Mouse (Mus musculus): ENCODE data around the gene Ccdc191. TPM values are rescaled to one million over a fixed set of nuclear protein-coding genes. Genes with fewer than 3 reads are reported as not detected.

Ccdc191 gene
- polyA plus RNA-seq, 1 experiment from 2014 or later, result 17.6 TPM

GRCm38 (mm10) chr16:43894501-43894900 is 4.9 kb downstream of the Ccdc191 start:
- H3K4me2 ChIP-seq, result no peak overlapping the region
- no peaks in the 10 kb centered on the region for H3K9me3 ChIP-seq
- no peak overlapping the region for H3K9ac ChIP-seq
- H3K36me3 ChIP-seq (replicated peaks), result no peaks in the 10 kb centered on the region
- peaks cover 3% of the 10 kb centered on the region; the same call in 1 of the 2 replicates for H3K4me1 ChIP-seq
- ATAC-seq (ENCODE audit: low FRiP score), result no peak
- no peak overlapping the region for H3K4me3 ChIP-seq (replicated peaks)
- H3K27ac ChIP-seq, result no peak overlapping the region
- H3K27me3 ChIP-seq, result no peaks in the 10 kb centered on the region
- 86% methylated on average over 8 of the region's 8 CpGs for WGBS

DNA sequence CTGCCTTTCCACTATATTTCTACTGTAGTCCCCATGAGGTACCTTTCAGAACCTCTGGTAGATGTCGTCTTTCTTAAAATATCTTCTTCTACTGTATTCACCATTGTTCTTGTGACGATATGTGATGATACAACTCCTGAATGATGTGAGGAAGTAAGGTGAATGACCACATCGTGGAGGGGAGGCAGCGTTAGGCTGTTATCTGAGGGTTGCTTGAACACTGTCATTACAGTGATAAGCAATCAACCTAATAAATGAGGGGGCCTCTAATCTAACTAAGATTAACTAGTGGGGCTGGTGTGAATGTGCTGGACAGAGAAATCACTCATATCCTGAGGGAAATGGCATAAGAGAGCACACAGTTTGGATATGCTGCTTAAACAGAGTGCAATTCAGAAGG is 10.5 kb downstream of the Ccdc191 start:
- H3K27me3 ChIP-seq, result no peaks in the 10 kb centered on the region
- H3K36me3 ChIP-seq (replicated peaks), result no peaks in the 10 kb centered on the region
- H3K4me1 ChIP-seq, result no peaks in the 10 kb centered on the region
- no peak overlapping the region for H3K4me3 ChIP-seq (replicated peaks)
- ATAC-seq (ENCODE audit: low FRiP score), result no peak
- no peaks in the 10 kb centered on the region for H3K9me3 ChIP-seq
- WGBS, result 93% methylated on average over 4 of the region's 4 CpGs
- H3K9ac ChIP-seq, result no peak overlapping the region
- no peak overlapping the region for H3K4me2 ChIP-seq
- no peak overlapping the region for H3K27ac ChIP-seq

DNA sequence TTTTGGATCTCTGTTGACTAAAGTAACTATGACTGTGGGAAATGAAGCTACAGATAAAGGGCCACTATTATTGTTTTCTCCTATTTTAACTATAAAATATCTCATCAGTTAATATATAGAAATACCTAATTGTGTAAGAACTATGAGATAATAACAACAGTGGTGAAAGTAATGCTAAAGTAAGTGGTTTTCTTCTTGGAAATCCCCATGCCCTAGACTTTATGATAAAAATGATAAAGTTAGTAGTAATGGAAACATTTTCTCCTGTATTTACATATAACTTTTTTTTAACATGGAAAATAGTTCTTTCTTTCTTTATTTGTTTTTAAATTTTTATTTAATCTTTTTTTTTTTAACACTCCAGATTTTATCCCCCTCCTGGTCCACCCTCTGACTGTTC is 11.0 kb downstream of the Ccdc191 start:
- Histone ChIP-seq H3K4me1 (no peaks in the 10 kb centered on the region), H3K4me2 (no peak overlapping the region), H3K27me3 (no peaks in the 10 kb centered on the region), H3K9ac (no peak overlapping the region), H3K36me3 (replicated peaks) (no peaks in the 10 kb centered on the region), H3K27ac (no peak overlapping the region), H3K9me3 (no peaks in the 10 kb centered on the region), H3K4me3 (replicated peaks) (no peak overlapping the region)
- no peak for ATAC-seq (ENCODE audit: low FRiP score)

GRCm38 (mm10) chr16:43908881-43909280 is 19.3 kb downstream of the Ccdc191 start:
- H3K36me3 ChIP-seq (replicated peaks), result peaks cover 15% of the 10 kb centered on the region
- no peak for ATAC-seq (ENCODE audit: low FRiP score)
- WGBS, result 88% methylated on average over 2 of the region's 2 CpGs
- no peaks in the 10 kb centered on the region for H3K27me3 ChIP-seq
- no peak overlapping the region for H3K9ac ChIP-seq
- no peaks in the 10 kb centered on the region for H3K9me3 ChIP-seq
- H3K4me1 ChIP-seq, result no peaks in the 10 kb centered on the region
- H3K4me2 ChIP-seq, result no peak overlapping the region
- no peak overlapping the region for H3K4me3 ChIP-seq (replicated peaks)
- no peak overlapping the region for H3K27ac ChIP-seq

- Histone ChIP-seq H3K27me3 (no peaks in the 10 kb centered on the region), H3K27ac (no peak overlapping the region), H3K4me1 (peaks cover 5% of the 10 kb centered on the region; the same call in 1 of the 2 replicates), H3K4me3 (replicated peaks) (no peak overlapping the region), H3K9me3 (no peaks in the 10 kb centered on the region), H3K9ac (no peak overlapping the region), H3K36me3 (replicated peaks) (no peaks in the 10 kb centered on the region; the same call in 1 of the 2 replicates), H3K4me2 (no peak overlapping the region)
- no peak for ATAC-seq (ENCODE audit: low FRiP score)
- 91% methylated on average over 3 of the region's 3 CpGs for WGBS
Observed at GRCm38 (mm10) chr16:43918867-43919266, 29.3 kb downstream of the Ccdc191 start.

GRCm38 (mm10) chr16:43922024-43922423 is 32.4 kb downstream of the Ccdc191 start:
- ATAC-seq (ENCODE audit: low FRiP score), result no peak
- Histone ChIP-seq H3K36me3 (replicated peaks) (no peaks in the 10 kb centered on the region), H3K9me3 (no peaks in the 10 kb centered on the region), H3K27ac (no peak overlapping the region), H3K4me2 (no peak overlapping the region), H3K9ac (no peak overlapping the region), H3K4me3 (replicated peaks) (no peak overlapping the region), H3K4me1 (peaks cover 5% of the 10 kb centered on the region; the same call in 1 of the 2 replicates), H3K27me3 (no peaks in the 10 kb centered on the region)
- WGBS, result 33% methylated on average over 2 of the region's 2 CpGs

GRCm38 (mm10) chr16:43922630-43923029 is 33.0 kb downstream of the Ccdc191 start:
- Histone ChIP-seq H3K4me2 (no peak overlapping the region), H3K4me3 (replicated peaks) (no peak overlapping the region), H3K9me3 (no peaks in the 10 kb centered on the region), H3K9ac (no peak overlapping the region), H3K36me3 (replicated peaks) (no peaks in the 10 kb centered on the region), H3K4me1 (peaks cover 5% of the 10 kb centered on the region; the same call in 1 of the 2 replicates), H3K27me3 (no peaks in the 10 kb centered on the region), H3K27ac (no peak overlapping the region)
- ATAC-seq (ENCODE audit: low FRiP score), result no peak
- WGBS, result 58% methylated on average over 3 of the region's 3 CpGs

- H3K9me3 ChIP-seq, result no peaks in the 10 kb centered on the region
- no peak for ATAC-seq (ENCODE audit: low FRiP score)
- H3K27me3 ChIP-seq, result no peaks in the 10 kb centered on the region
- H3K36me3 ChIP-seq (replicated peaks), result no peaks in the 10 kb centered on the region
- H3K9ac ChIP-seq, result no peak overlapping the region
- peaks cover 5% of the 10 kb centered on the region; the same call in 1 of the 2 replicates for H3K4me1 ChIP-seq
- no peak overlapping the region for H3K27ac ChIP-seq
- WGBS, result 62% methylated on average over 6 of the region's 6 CpGs
- no peak overlapping the region for H3K4me2 ChIP-seq
- no peak overlapping the region for H3K4me3 ChIP-seq (replicated peaks)
Observed at GRCm38 (mm10) chr16:43925001-43925558, 35.5 kb downstream of the Ccdc191 start.

GRCm38 (mm10) chr16:43925846-43926245 is 36.2 kb downstream of the Ccdc191 start:
- Histone ChIP-seq H3K27ac (no peak overlapping the region), H3K4me2 (no peak overlapping the region), H3K4me3 (replicated peaks) (no peak overlapping the region), H3K9ac (no peak overlapping the region), H3K27me3 (no peaks in the 10 kb centered on the region), H3K9me3 (no peaks in the 10 kb centered on the region), H3K36me3 (replicated peaks) (no peaks in the 10 kb centered on the region), H3K4me1 (peaks cover 5% of the 10 kb centered on the region; the same call in 1 of the 2 replicates)
- no peak for ATAC-seq (ENCODE audit: low FRiP score)
- WGBS, result 87% methylated on average over 1 of the region's 1 CpGs

DNA sequence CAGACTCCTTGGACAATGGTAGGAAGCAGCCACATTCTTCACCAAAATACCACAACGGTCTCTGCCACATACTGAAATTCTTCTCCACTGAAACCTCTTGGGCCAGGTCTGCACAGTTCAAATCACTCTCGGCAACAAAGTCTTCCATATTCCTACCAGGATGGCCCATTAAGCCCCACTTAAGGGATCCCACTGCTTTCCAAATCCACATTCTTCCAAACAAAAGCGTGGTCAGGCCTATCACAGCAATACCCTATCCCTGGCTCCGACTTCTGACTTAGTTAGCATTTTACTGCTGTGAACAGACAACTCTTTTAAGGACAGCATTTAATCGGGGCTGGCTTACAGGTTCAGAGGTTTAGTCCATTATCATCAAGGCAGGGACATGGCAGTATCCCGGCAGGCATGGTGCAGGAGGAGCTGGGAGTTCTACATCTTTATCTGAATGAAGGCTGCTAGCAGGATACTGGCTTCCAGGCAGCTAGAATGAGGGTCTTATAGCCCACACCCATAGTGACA is 36.8 kb downstream of the Ccdc191 start, which contains the start of gene Qtrt2:
TSS of gene Qtrt2 (minus strand) at position 469 of the 519 bp plus-strand sequence.
- H3K4me3 ChIP-seq (replicated peaks), result no peak within 1 kb of the TSS
- H3K27me3 ChIP-seq, result no peaks in the 10 kb centered on the region
- H3K9ac ChIP-seq, result no peak within 1 kb of the TSS
- no peak for ATAC-seq (ENCODE audit: low FRiP score)
- H3K4me1 ChIP-seq, result peaks cover 5% of the 10 kb centered on the region; the same call in 1 of the 2 replicates
- H3K4me2 ChIP-seq, result no peak within 1 kb of the TSS
- 65% methylated on average over 6 of the region's 6 CpGs for WGBS
- no peaks in the 10 kb centered on the region for H3K9me3 ChIP-seq
- no peaks in the 10 kb centered on the region for H3K36me3 ChIP-seq (replicated peaks)
- H3K27ac ChIP-seq, result no peak within 1 kb of the TSS

- H3K36me3 ChIP-seq (replicated peaks), result no peaks in the 10 kb centered on the region
- no peak for ATAC-seq (ENCODE audit: low FRiP score)
- H3K27me3 ChIP-seq, result no peaks in the 10 kb centered on the region
- no peaks in the 10 kb centered on the region for H3K9me3 ChIP-seq
- H3K9ac ChIP-seq, result no peak overlapping the region
- no peak overlapping the region for H3K4me2 ChIP-seq
- H3K4me3 ChIP-seq (replicated peaks), result no peak overlapping the region
- H3K27ac ChIP-seq, result no peak overlapping the region
- no peaks in the 10 kb centered on the region for H3K4me1 ChIP-seq
Observed at GRCm38 (mm10) chr16:43930577-43930976, 41.0 kb downstream of the Ccdc191 start.

GRCm38 (mm10) chr16:43931502-43931901 is 41.9 kb downstream of the Ccdc191 start:
- no peak overlapping the region for H3K4me3 ChIP-seq (replicated peaks)
- H3K9me3 ChIP-seq, result no peaks in the 10 kb centered on the region
- no peak overlapping the region for H3K4me2 ChIP-seq
- no peaks in the 10 kb centered on the region for H3K27me3 ChIP-seq
- 81% methylated on average over 3 of the region's 3 CpGs for WGBS
- no peaks in the 10 kb centered on the region for H3K36me3 ChIP-seq (replicated peaks)
- no peak for ATAC-seq (ENCODE audit: low FRiP score)
- no peaks in the 10 kb centered on the region for H3K4me1 ChIP-seq
- no peak overlapping the region for H3K9ac ChIP-seq
- H3K27ac ChIP-seq, result no peak overlapping the region

DNA sequence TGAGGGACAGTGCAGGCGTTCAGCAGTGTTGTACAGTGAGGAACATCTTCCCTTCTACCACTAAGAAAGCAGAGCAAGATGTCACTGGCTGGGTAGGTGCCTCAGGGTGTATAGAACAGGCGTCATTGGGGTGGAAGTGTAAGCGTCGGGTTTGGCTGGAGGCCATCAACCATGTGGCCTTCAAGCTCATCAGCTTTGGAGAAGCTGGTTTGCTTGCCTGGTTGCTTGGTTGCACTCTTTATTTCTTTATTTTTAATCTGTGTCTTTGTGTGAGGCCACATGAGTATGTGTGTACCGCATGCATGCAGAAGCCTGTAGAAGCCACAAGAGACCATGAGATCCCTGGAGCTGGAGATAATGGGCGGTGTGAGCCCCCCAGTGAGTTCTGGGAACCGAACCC is 42.7 kb downstream of the Ccdc191 start:
- H3K27ac ChIP-seq, result no peak overlapping the region
- no peak for ATAC-seq (ENCODE audit: low FRiP score)
- H3K4me2 ChIP-seq, result no peak overlapping the region
- H3K36me3 ChIP-seq (replicated peaks), result no peaks in the 10 kb centered on the region
- H3K4me3 ChIP-seq (replicated peaks), result no peak overlapping the region
- no peaks in the 10 kb centered on the region for H3K27me3 ChIP-seq
- H3K9me3 ChIP-seq, result no peaks in the 10 kb centered on the region
- no peaks in the 10 kb centered on the region for H3K4me1 ChIP-seq
- WGBS, result 90% methylated on average over 7 of the region's 7 CpGs
- H3K9ac ChIP-seq, result no peak overlapping the region
